Mouse (Mus musculus): Measurements from ENCODE around the gene Acap3.

Gene Acap3

DNA sequence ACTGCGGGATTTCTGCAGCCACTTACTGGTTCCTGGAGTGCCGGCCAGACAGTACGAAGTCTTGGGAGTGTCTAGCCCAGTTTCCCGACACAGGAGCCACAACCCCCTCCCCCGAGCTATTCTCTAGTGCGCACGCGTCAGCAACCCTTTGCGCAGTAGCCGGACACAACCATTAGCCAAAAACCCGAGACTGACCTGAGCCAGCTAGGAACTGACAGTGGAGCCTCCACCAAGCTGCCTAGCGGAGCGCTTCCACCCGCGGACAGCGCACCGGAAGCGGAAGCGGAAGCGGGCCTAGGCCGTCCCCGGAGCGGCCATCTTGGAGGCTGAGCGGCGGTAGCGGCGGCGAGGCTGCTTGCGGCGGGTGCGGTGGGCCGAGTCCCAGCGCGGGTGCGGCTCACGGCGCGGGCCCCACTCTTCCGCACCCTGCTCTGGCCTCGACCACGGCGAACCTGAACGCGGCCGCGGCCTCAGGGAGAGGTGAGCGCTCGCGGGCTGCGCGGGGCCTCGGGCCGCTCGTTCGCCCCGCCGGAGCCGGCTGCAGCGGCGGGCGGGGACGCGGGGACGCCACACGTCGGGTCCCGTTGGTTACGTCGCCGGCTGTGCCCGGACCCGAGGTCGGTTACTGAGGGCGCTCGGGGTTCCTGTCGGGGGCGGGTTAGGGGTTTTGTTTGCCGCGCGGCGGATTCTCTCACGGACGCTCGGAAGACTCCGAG lies 52.1 kb downstream of the Acap3 start, which contains the start of gene Ube2j2:
Gene Ube2j2 (plus strand): TSS at position 298 of the 716 bp plus-strand sequence.
- DNase-seq: peak; percentile 96

DNA sequence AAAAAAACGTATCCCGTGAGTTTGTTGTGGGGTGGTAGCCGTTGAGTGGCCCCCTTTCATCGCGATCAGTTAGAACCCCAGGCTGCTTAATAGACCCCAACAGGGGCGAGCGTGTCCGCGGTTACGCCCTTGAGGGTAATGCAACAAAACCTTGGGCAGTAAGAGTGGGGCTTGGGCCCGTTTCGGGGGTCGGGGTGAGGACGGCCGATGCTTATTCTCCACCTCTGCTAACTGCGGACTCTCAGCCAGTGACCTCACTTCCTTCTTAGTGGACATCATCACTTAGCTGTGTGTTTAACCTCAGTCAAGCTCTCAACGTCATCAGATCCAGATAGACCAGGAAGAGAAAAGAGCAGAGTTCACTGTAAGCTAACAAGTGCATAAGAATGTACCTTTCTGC lies 52.6 kb downstream of the Acap3 start:
- no peak for DNase-seq

DNA sequence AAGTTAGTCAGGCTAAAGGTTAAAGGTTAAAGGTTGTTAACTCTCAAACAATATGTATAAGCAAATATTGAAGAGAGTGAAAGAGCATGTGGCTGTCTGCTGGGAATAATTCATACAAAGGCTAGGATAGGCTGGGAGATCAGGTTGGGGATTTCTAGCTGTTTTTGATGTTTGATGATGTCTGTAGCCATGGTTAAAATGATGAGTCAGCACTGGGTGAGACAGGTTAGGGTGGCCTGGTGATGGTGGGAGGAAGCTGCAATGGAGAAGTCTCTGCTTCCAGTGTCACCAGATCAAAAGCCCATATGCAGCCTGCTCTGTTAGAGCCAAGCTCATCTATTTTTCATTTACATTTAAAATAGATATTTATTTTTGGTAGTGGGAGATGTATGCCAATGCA lies 55.5 kb downstream of the Acap3 start:
- no peak for DNase-seq

DNA sequence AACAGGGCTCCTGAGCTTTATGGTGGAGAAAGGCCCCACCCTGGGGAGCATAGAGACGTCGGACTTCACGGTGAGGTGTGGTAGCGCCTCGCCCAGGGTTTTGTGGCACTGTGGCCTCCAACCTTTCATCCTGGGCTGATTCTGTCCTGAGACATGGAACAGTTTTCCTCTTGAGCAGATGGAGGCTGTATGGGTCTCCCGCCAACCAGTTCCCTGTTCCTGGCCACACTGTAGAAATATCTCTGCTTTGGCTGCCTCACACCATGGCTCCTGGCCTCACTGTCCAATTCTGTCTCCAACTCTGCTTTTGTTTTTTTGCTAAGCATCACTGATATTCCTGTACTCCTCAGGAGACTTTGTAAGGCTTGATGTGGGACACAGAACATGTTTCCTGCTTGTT lies 63.9 kb downstream of the Acap3 start:
- DNase-seq: no peak
